Mouse (Mus musculus): ENCODE measurements around the gene Fcgr3. TPM values are rescaled to one million over a fixed set of nuclear protein-coding genes. Genes with fewer than 3 reads are reported as not detected.
A peak's percentile ranks its signal among the peaks of the same experiment; 100 is the strongest.
"Not testable (repeated sequence)": the region's sequence is repeated elsewhere in the genome, so short reads cannot be mapped to it uniquely, and the experiment has no call there.

The Fcgr3 gene
- polyA plus RNA-seq, 1 experiment from 2014 or later, result 8.7 TPM

DNA sequence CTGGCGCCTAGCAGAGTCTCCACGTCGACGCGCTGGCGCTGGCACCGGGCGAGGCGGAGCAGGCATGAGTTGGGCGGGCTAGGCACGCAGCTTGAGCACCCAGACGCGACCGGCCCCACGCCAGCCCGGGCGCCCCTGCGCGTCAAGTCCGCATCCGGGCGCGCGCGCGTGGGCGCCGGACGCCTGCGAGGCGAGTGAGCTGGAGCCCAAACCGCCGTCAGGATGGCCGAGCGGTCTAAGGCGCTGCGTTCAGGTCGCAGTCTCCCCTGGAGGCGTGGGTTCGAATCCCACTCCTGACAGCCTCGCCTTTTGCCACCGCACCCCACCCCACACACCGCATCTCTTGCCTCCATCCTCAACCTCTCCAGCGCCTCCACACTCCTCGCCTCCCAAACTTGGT lies 1.0 kb upstream of the Fcgr3 start:
- not testable (repeated sequence) for H3K4me1 ChIP-seq, H3K36me3 ChIP-seq, H3K9me3 ChIP-seq, H3K9ac ChIP-seq, H3K27ac ChIP-seq
- H3K27me3 ChIP-seq, result peaks cover 58% of the 10 kb centered on the region
- peak; percentile 9; the same call in 1 of the 2 replicates for ATAC-seq (ENCODE audit: low FRiP score, low read depth)
- peak overlapping the region; percentile 52 for H3K4me2 ChIP-seq (replicated peaks)
- WGBS, result 5% methylated on average over 31 of the region's 45 CpGs
- H3K4me3 ChIP-seq, result peak overlapping the region; percentile 37

DNA sequence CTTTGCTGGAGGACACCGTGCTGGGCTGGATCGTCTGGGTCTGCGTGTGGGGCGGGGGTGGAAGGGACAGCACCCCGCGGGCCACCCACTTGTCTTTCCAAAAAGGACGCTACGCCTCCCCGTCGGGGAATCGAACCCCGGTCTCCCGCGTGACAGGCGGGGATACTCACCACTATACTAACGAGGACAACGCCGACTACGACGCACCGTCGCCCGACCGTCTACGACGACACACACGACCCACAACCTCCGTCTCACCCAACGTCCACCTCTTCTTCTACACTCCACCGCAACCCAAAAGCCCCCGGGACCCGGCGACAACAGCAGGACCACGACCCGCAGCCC lies 480 bp upstream of the Fcgr3 start:
- Histone ChIP-seq H3K4me3 (peak overlapping the region; percentile 39), H3K4me2 (replicated peaks) (peak overlapping the region; percentile 57), H3K27me3 (peaks cover 60% of the 10 kb centered on the region)
- not testable (repeated sequence) for H3K9ac ChIP-seq, H3K4me1 ChIP-seq, H3K27ac ChIP-seq, H3K36me3 ChIP-seq, H3K9me3 ChIP-seq
- peak; percentile 26 for ATAC-seq (ENCODE audit: low FRiP score, low read depth)
- WGBS, result under 1% methylated on average over 26 of the region's 35 CpGs

DNA sequence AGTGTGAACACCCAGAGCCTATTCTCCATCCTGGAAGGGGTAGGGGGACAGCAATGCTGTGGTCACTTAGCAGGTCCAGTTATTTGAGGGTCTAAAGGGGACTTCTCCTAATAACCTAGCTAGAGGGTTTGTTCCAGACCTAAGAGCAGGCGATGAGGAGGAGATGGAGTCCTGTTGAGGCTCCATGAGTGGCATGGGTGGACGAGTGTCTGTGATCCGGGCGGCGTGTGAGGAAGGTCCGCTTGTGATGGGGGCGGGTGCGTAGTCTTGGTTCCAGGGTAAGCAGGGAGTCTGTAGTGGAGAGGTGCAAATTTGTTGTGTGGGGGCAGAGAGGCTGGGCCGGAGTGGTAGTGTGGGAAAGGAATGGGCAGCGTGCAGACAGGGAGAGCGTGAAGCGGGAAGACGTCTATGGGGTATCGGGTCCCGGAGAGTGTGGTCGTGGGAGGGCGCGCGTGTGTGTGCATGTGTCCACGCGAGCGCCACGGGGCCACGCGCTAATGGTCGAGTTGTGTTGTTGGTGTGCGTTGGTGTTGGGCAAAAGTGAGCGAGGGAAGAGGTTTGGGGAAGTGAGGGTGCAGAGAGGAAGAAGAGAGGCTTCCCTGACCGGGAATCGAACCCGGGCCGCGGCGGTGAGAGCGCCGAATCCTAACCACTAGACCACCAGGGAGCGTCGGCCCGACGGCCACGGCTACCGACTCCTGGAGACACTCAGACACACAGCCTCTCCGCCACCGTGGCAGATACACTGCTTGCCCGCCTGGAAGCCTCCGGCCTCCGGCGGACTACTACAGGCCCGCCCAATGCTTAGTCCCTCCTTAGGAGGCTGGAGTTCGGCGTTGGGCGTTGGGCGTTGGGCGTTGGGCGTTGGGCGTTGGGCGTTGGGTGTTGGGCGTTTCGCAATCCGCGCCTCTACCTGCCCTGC lies 905 bp downstream of the Fcgr3 start:
- not testable (repeated sequence) for H3K9me3 ChIP-seq, H3K36me3 ChIP-seq, H3K27ac ChIP-seq, H3K4me1 ChIP-seq
- ATAC-seq (ENCODE audit: low FRiP score, low read depth), result peak; percentile 73
- H3K9ac ChIP-seq, result peak overlapping the region; percentile 48; the same call in 1 of the 2 replicates
- peak overlapping the region; percentile 42 for H3K4me3 ChIP-seq
- peak overlapping the region; percentile 57 for H3K4me2 ChIP-seq (replicated peaks)
- 9% methylated on average over 42 of the region's 61 CpGs for WGBS
- peaks cover 55% of the 10 kb centered on the region for H3K27me3 ChIP-seq

DNA sequence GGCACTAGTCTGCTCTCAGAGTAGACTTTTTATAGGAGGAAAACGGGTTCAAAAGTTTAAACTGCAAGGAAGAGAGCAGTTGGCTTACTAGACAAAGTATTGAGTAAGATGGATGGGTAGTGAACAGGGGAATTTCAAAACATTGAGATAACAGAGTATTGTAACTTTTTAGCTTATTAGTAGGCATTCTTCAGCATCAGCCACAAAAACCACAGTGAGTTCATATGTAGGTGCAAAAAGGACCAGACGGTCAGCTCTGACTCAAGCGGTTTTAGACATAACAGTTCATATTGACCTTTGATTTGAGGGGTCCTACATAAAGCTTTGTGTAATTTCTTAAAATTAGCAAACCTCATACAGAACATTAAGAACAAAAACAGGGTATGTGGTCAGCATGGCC lies 3.2 kb downstream of the Fcgr3 start:
- peaks cover 6% of the 10 kb centered on the region for H3K4me1 ChIP-seq
- no peak for ATAC-seq (ENCODE audit: low FRiP score, low read depth)
- H3K27me3 ChIP-seq, result peaks cover 52% of the 10 kb centered on the region
- no peak overlapping the region for H3K4me3 ChIP-seq
- no peak overlapping the region for H3K27ac ChIP-seq
- WGBS, result 87% methylated on average over 3 of the region's 3 CpGs
- H3K4me2 ChIP-seq (replicated peaks), result no peak overlapping the region
- no peak overlapping the region for H3K9ac ChIP-seq
- H3K36me3 ChIP-seq, result no peaks in the 10 kb centered on the region
- no peaks in the 10 kb centered on the region for H3K9me3 ChIP-seq

DNA sequence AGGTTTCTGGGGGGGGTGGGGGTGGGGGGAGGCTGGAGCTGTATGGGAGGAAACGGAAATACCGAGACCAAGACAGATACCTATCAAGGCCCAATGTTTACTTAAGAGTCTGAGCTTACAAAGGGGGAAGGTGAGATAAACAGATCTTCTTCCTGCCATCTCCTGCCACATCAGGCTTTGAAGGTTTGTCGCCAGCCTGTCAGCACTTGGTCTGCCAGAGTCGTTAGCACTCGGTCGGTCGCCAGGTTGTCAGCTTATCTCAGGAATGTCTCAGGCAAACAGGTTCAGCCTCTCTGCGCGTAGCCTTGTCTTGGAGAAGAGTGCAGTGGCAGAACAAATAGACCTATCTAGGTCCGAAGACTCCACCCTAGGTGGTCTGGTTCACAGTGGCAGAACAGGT lies 4.3 kb downstream of the Fcgr3 start:
- ATAC-seq (ENCODE audit: low FRiP score, low read depth), result no peak
- Histone ChIP-seq H3K4me1 (peaks cover 6% of the 10 kb centered on the region), H3K4me3 (no peak overlapping the region), H3K36me3 (no peaks in the 10 kb centered on the region), H3K9ac (no peak overlapping the region), H3K27ac (no peak overlapping the region), H3K4me2 (replicated peaks) (no peak overlapping the region), H3K9me3 (no peaks in the 10 kb centered on the region), H3K27me3 (peaks cover 44% of the 10 kb centered on the region)
- 23% methylated on average over 10 of the region's 10 CpGs for WGBS

GRCm38 (mm10) chr1:171059203-171059602 lies 5.5 kb downstream of the Fcgr3 start:
- Histone ChIP-seq H3K4me2 (replicated peaks) (no peak overlapping the region), H3K4me3 (no peak overlapping the region), H3K36me3 (no peaks in the 10 kb centered on the region), H3K4me1 (peaks cover 3% of the 10 kb centered on the region; the same call in 1 of the 2 replicates), H3K27ac (no peak overlapping the region), H3K27me3 (peaks cover 34% of the 10 kb centered on the region), H3K9me3 (no peaks in the 10 kb centered on the region), H3K9ac (no peak overlapping the region)
- ATAC-seq (ENCODE audit: low FRiP score, low read depth), result no peak
- 86% methylated on average over 2 of the region's 2 CpGs for whole genome bisulfite sequencing

DNA sequence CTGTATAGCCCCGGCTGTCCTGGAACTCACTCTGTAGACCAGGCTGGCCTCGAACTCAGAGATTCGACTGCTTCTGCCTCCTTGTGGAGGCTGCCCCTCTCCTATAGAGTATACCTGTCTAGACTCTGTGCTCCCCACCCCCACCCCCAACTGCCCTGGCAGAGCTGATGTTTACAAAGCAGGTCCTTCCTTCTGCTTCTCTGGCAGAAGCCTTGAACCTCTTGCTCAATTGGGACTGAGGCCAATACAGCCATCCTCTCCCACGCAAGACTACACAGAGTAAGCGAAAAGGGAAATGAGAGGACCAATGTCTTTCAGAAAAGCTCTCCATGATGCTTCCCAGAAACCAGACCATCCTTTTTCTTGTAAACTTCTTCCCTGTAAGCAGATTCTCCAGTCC lies 7.5 kb downstream of the Fcgr3 start:
- Histone ChIP-seq H3K27me3 (peaks cover 18% of the 10 kb centered on the region), H3K9ac (no peak overlapping the region), H3K4me3 (no peak overlapping the region), H3K36me3 (no peaks in the 10 kb centered on the region), H3K9me3 (no peaks in the 10 kb centered on the region), H3K4me1 (no peaks in the 10 kb centered on the region), H3K27ac (no peak overlapping the region), H3K4me2 (replicated peaks) (no peak overlapping the region)
- no peak for ATAC-seq (ENCODE audit: low FRiP score, low read depth)
- WGBS, result 88% methylated on average over 5 of the region's 5 CpGs

DNA sequence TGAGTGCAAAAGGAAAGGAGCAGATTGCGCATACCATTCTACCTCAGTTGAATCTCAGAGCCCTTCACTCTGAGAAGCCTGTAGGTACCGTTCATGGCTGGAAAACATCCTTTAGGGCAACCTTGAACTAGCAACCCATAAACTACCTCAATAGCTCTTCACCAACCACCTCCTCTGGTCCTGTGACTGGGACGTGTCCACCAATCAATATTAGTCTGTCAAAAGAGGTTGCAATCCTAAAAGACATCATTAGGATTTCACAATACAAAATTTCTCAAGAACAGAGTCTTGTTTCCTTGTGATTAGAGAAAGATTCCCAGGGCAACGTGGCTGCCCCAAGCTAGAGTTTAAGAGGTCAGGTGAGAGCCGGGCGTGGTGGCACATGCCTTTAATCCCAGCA lies 11.4 kb downstream of the Fcgr3 start:
- H3K27ac ChIP-seq, result no peak overlapping the region
- no peak for ATAC-seq (ENCODE audit: low FRiP score, low read depth)
- H3K4me1 ChIP-seq, result no peaks in the 10 kb centered on the region
- H3K36me3 ChIP-seq, result no peaks in the 10 kb centered on the region
- WGBS, result 86% methylated on average over 6 of the region's 6 CpGs
- H3K9me3 ChIP-seq, result no peaks in the 10 kb centered on the region
- peaks cover under 1% of the 10 kb centered on the region for H3K27me3 ChIP-seq
- H3K9ac ChIP-seq, result no peak overlapping the region
- H3K4me3 ChIP-seq, result no peak overlapping the region
- H3K4me2 ChIP-seq (replicated peaks), result no peak overlapping the region

GRCm38 (mm10) chr1:171050774-171051173 lies 14.0 kb downstream of the Fcgr3 start:
- H3K4me2 ChIP-seq (replicated peaks), result no peak overlapping the region
- H3K9ac ChIP-seq, result no peak overlapping the region
- no peak overlapping the region for H3K4me3 ChIP-seq
- H3K27me3 ChIP-seq, result no peaks in the 10 kb centered on the region
- H3K4me1 ChIP-seq, result no peaks in the 10 kb centered on the region
- 87% methylated on average over 7 of the region's 7 CpGs for WGBS
- no peak overlapping the region for H3K27ac ChIP-seq
- ATAC-seq (ENCODE audit: low FRiP score, low read depth), result no peak
- H3K36me3 ChIP-seq, result no peaks in the 10 kb centered on the region
- H3K9me3 ChIP-seq, result no peaks in the 10 kb centered on the region

GRCm38 (mm10) chr1:171049263-171049662 lies 15.5 kb downstream of the Fcgr3 start:
- no peak overlapping the region; the same call in 1 of the 2 replicates for H3K4me3 ChIP-seq
- no peak overlapping the region for H3K27ac ChIP-seq
- no peaks in the 10 kb centered on the region for H3K27me3 ChIP-seq
- no peak for ATAC-seq (ENCODE audit: low FRiP score, low read depth)
- H3K4me1 ChIP-seq, result 0 out of 2 replicates have a peak, but pooled peaks cover 4% of the 10 kb centered on the region
- WGBS, result 54% methylated on average over 10 of the region's 10 CpGs
- H3K9ac ChIP-seq, result no peak overlapping the region
- H3K36me3 ChIP-seq, result no peaks in the 10 kb centered on the region
- H3K9me3 ChIP-seq, result no peaks in the 10 kb centered on the region
- no peak overlapping the region; the same call in 1 of the 2 replicates for H3K4me2 ChIP-seq (replicated peaks)

- no peak for ATAC-seq (ENCODE audit: low FRiP score, low read depth)
- WGBS, result 75% methylated on average over 3 of the region's 3 CpGs
- Histone ChIP-seq H3K9ac (no peak overlapping the region), H3K4me1 (0 out of 2 replicates have a peak, but pooled peaks cover 4% of the 10 kb centered on the region), H3K4me2 (replicated peaks) (no peak overlapping the region), H3K9me3 (no peaks in the 10 kb centered on the region), H3K4me3 (no peak overlapping the region), H3K27me3 (no peaks in the 10 kb centered on the region), H3K36me3 (no peaks in the 10 kb centered on the region), H3K27ac (no peak overlapping the region)
These were observed 18.2 kb downstream of the Fcgr3 start for GRCm38 (mm10) chr1:171046501-171046900.

GRCm38 (mm10) chr1:171045079-171045465 lies 19.7 kb downstream of the Fcgr3 start:
- peak; percentile 16 for ATAC-seq (ENCODE audit: low FRiP score, low read depth)
- H3K27ac ChIP-seq, result no peak overlapping the region
- H3K9ac ChIP-seq, result peak overlapping the region; percentile 56
- peak overlapping the region; percentile 60 for H3K4me2 ChIP-seq (replicated peaks)
- H3K9me3 ChIP-seq, result no peaks in the 10 kb centered on the region
- H3K36me3 ChIP-seq, result no peaks in the 10 kb centered on the region
- 7% methylated on average over 14 of the region's 14 CpGs for WGBS
- H3K4me3 ChIP-seq, result peak overlapping the region; percentile 58
- H3K4me1 ChIP-seq, result 0 out of 2 replicates have a peak, but pooled peaks cover 4% of the 10 kb centered on the region
- no peaks in the 10 kb centered on the region for H3K27me3 ChIP-seq

Data from limb, embryonic 13.5 days (tissue).